Mouse (Mus musculus) adrenal gland, adult 8-10 months (tissue): ENCODE measurements around the gene Fam241a. TPM values are rescaled to one million over a fixed set of nuclear protein-coding genes. Genes with fewer than 3 reads are reported as not detected.

Source experiments
- DNase-seq: peaks from one replicate; pipeline ENCODE4 v3.0.0; 2022
- total RNA-seq, 4 experiments: library from RNA; stranded (reverse); gene quantifications; 2 replicates each; pipeline ENCODE4 v1.2.4; 2022

Gene Fam241a
- total RNA-seq = 1 to 10 TPM; 3.0 to 5.2 (median 3.3) TPM

- peak; percentile 77 for DNase-seq
These were observed at the start of gene Fam241a for GRCm38 (mm10) chr3:127895792-127896541. Fam241a (minus strand) TSS chr3:127896324.

- no peak for DNase-seq
These were observed 36.3 kb upstream of the Fam241a start for GRCm38 (mm10) chr3:127932453-127932852.

- DNase-seq = no peak
These were observed 34.3 kb upstream of the Fam241a start for GRCm38 (mm10) chr3:127930326-127931012.

GRCm38 (mm10) chr3:127929921-127930320, 33.8 kb upstream of the Fam241a start:
- no peak for DNase-seq

- no peak for DNase-seq
These were observed 30.6 kb upstream of the Fam241a start for GRCm38 (mm10) chr3:127926635-127927183.

GRCm38 (mm10) chr3:127924464-127924863, 28.3 kb upstream of the Fam241a start:
- no peak for DNase-seq

GRCm38 (mm10) chr3:127923183-127923582, 27.1 kb upstream of the Fam241a start:
- DNase-seq = no peak

- DNase-seq = no peak
These were observed 26.0 kb upstream of the Fam241a start for GRCm38 (mm10) chr3:127922125-127922524.

- no peak for DNase-seq
These were observed 22.0 kb upstream of the Fam241a start for GRCm38 (mm10) chr3:127917999-127918661.

- DNase-seq = no peak
These were observed 21.4 kb upstream of the Fam241a start for GRCm38 (mm10) chr3:127917549-127917948.

GRCm38 (mm10) chr3:127915656-127916334, 19.7 kb upstream of the Fam241a start:
- no peak for DNase-seq

- DNase-seq = no peak
These were observed 18.0 kb upstream of the Fam241a start for GRCm38 (mm10) chr3:127913885-127914709.

- no peak for DNase-seq
These were observed 13.8 kb upstream of the Fam241a start for GRCm38 (mm10) chr3:127909941-127910340.

- DNase-seq = no peak
These were observed 944 bp downstream of the Fam241a start for GRCm38 (mm10) chr3:127894981-127895779.

- DNase-seq = no peak
These were observed 2.2 kb downstream of the Fam241a start for GRCm38 (mm10) chr3:127893902-127894301.

GRCm38 (mm10) chr3:127891906-127892305, 4.2 kb downstream of the Fam241a start:
- DNase-seq = no peak

GRCm38 (mm10) chr3:127890008-127890407, 6.1 kb downstream of the Fam241a start:
- DNase-seq = no peak

GRCm38 (mm10) chr3:127889570-127889969, 6.6 kb downstream of the Fam241a start:
- DNase-seq = no peak

- DNase-seq = no peak
These were observed 14.4 kb downstream of the Fam241a start for GRCm38 (mm10) chr3:127881684-127882083.

- no peak for DNase-seq
These were observed 16.2 kb downstream of the Fam241a start for GRCm38 (mm10) chr3:127879968-127880367.

GRCm38 (mm10) chr3:127875509-127875908, 20.6 kb downstream of the Fam241a start:
- no peak for DNase-seq
